Mouse (Mus musculus): ENCODE measurements around the gene Selenon. TPM values are rescaled to one million over a fixed set of nuclear protein-coding genes. Genes with fewer than 3 reads are reported as not detected.

Gene Selenon
- total RNA-seq, 2 experiments from 2014 or later = 6.3 to 25.4 TPM

- ATAC-seq (ENCODE audit: poor library complexity, severe bottlenecking) = peak; percentile 78
Observed at GRCm38 (mm10) chr4:134548169-134548938, 3.6 kb downstream of the Selenon start.

- ATAC-seq (ENCODE audit: poor library complexity, severe bottlenecking) = peak; percentile 33
Observed at GRCm38 (mm10) chr4:134546814-134547705, 4.9 kb downstream of the Selenon start.

- peak; percentile 56 for ATAC-seq (ENCODE audit: poor library complexity, severe bottlenecking)
Observed at GRCm38 (mm10) chr4:134543261-134543660, 8.7 kb downstream of the Selenon start.

DNA sequence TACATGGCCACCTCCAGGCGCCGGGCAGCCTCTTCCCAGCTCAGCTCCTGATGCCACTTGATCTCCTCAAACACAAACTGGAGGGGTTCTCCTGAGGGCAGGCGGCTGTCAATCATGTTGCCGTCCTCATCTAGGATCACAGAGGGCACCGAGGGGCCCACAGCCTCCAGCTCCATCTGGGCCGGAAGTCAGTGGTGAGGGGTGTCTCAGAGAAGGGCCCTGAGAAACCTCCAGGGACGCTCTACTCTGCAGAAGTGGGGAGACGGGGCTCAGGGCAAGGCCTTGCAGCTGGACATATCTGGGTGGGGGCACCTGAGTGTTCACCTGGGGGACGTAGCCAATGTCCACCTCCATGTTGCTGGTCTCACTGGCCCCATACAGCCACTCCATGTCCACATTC, 9.2 kb downstream of the Selenon start:
- no peak for ATAC-seq (ENCODE audit: poor library complexity, severe bottlenecking)

- no peak for ATAC-seq (ENCODE audit: poor library complexity, severe bottlenecking)
Observed at GRCm38 (mm10) chr4:134538997-134539580, 12.9 kb downstream of the Selenon start.

DNA sequence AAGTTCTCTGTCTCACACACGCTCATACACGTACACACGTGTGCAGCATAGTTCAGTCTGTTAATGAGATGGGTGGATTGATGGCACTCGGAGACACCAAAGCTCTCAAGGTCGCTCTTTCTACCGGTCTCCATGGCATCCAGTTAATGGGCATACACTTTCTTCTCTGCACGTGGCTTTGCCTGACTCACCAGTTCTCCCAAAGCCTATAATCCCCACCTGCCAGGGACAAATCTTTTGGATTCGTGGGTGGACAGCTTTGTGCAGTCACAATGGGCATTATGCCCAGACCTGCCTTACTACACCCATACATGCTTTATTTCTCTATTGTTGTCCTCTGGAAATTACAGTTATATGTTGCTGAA, 16.2 kb downstream of the Selenon start:
- no peak for ATAC-seq (ENCODE audit: poor library complexity, severe bottlenecking)

DNA sequence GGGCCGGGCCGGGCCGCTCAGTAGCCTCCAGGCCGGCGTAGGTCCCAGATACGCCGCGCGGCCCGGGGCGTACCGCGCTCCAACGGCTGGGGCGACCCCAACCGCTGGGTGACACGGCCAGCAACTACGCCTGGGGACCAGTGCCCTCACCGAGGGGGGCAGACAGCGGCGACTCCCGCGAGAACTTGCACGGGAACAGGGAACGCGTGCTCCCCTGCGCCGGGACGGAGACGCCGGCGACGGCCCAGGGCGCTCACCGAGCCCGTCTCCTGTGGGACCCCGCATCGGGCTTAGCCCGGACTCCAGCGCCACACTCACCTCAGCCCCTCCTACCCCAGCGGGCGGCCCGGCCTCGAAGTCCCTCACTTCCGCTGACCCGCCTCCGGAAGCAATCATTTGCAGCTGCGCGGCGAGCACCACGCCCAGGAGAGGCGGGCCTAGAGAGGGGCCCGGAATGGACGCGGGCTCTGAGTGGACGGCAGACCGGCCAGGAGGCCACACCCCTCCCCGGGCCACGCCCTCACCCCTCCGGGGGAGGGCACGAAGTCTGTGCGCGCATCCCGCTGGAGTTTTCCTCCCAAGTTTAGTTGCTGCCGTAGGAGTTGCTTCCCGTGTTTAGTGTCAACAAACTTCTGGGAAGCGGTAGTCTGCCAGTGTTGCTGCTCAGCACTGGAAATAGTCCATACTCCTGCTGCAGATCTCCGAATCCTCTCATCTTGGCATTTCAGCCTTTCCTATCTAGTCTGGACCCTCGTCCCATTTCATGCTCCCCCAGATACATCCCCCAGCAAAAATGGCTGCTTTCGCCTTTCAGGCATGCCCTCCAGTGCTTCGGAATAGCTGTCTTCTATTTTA, 16.8 kb downstream of the Selenon start, which contains the start of gene Mtfr1l:
Gene Mtfr1l (minus strand): TSS at position 456 of the 855 bp plus-strand sequence.
- peak; percentile 97 for ATAC-seq (ENCODE audit: poor library complexity, severe bottlenecking)

DNA sequence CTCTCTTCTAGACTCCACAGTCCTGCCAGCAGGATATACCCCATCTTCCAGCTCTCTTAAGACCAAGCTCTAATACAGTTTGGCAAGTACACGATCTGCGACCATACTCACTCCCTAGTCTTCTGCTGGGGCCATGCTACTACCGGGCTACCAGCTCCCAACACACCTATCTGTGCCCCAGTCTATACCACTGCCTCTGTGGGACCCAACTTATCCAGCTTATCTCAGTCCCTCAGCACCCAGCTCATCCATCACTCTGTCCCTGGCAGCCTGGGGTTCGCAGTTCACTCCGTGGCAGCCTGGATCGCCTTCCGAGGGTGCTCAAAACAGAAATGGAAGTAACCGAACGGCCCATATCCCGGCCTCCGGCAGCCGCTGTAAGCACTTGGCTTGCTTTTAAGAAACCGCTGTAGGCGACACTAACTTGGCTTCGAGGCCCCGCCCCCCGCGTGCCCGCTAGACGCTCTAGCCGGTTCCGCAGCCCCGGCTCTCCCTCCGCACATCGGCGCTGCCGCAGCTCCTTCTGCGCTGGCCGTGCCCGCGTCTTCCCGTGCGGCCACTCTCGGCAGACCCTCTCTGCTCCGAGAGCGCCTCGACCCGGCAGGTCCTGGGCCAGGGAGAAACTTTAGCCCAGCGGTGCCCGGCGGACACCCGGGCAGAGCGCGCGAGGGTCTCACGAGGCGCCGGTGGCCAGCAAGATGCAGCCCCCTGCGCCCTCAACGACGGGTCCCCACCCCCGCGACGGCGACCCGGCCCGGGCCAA, 17.7 kb downstream of the Selenon start:
- peak; percentile 56 for ATAC-seq (ENCODE audit: poor library complexity, severe bottlenecking)

GRCm38 (mm10) chr4:134533421-134533820, 18.5 kb downstream of the Selenon start:
- ATAC-seq (ENCODE audit: poor library complexity, severe bottlenecking) = no peak

GRCm38 (mm10) chr4:134532928-134533327, 19.0 kb downstream of the Selenon start:
- ATAC-seq (ENCODE audit: poor library complexity, severe bottlenecking) = no peak

DNA sequence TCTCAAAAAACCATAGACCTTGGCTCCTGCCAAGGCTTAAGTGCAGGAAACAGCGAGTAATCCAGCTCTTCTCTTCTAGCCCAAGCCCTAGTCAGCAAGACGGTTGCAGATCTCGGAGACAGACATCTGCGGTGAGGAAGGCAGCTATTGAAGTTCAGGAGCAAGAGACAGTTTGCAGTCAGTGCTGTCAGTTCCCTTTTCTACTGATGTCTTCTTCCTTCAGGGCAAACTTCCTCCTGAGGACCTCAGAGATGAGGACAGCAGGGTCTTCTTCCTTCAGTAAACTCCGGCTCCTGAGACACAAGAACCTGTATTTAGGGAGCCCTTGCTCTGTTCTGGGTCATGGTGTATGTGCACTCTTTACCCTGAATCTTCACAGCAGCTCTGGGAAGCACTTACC, 25.7 kb downstream of the Selenon start:
- peak; percentile 84 for ATAC-seq (ENCODE audit: poor library complexity, severe bottlenecking)

GRCm38 (mm10) chr4:134525806-134526205, 26.2 kb downstream of the Selenon start:
- peak; percentile 45 for ATAC-seq (ENCODE audit: poor library complexity, severe bottlenecking)

GRCm38 (mm10) chr4:134523447-134523846, 28.5 kb downstream of the Selenon start:
- ATAC-seq (ENCODE audit: poor library complexity, severe bottlenecking) = no peak

DNA sequence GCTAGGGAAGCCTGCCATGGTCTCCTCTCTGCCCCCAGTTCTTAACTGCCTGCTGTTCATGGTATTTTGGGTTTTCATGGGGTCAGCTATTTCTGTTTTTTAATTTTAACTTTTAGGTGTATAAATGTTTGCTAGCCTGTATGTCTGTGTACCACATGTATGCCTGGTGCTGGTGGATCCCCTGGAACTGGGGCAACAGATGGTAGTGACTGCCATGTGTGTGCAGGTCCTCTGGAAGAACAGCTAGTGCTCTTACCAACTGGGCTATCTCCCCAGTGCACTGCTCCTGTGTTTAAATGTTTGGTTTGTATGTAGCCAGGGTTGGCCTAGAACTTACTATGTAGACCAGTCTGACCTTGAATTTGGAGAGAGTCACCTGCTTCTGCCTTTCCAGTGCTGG, 32.7 kb downstream of the Selenon start:
- ATAC-seq (ENCODE audit: poor library complexity, severe bottlenecking) = no peak

- no peak for ATAC-seq (ENCODE audit: poor library complexity, severe bottlenecking)
Observed at GRCm38 (mm10) chr4:134518541-134518940, 33.4 kb downstream of the Selenon start.

DNA sequence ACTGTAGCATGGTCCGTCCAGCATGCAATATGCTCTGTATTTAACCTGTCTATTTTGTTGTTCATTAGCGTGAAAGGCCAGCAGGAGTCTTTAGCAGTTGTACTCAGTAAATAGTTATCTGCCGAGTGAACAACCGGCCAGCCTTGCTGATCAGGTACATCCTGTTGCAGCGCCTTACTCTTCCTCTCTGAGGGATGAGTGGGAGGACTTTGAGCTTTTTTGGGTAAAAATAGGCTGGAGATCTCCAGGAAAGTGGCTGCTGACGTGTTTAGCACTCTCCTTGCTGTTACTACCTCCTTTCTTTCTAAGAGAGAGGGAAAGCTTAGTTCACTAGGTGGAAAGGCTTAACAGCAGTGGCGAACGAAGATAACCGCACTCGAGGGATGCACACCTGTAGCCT, 34.2 kb downstream of the Selenon start:
- ATAC-seq (ENCODE audit: poor library complexity, severe bottlenecking) = no peak

- ATAC-seq (ENCODE audit: poor library complexity, severe bottlenecking) = no peak
Observed at GRCm38 (mm10) chr4:134516981-134517380, 35.0 kb downstream of the Selenon start.

DNA sequence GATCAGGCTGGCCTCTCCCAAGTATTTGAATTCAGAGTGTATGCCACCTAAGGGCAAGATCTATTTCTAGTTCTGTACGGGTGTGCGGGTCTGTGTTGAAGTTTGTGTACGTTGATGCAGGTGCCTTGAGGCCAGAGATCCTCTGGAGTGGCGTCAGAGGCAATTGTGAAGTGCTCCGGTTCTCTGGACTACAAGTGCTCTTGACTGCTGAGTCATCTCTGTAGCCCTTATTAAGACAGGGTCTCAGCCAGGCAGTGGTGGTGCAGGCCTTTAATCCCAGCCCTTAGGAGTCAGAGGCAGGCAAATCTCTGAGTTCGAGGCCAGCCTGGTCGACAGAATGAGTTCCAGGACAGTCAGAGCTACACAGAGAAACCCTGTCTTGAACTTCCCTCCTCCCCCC, 36.4 kb downstream of the Selenon start:
- ATAC-seq (ENCODE audit: poor library complexity, severe bottlenecking) = no peak

DNA sequence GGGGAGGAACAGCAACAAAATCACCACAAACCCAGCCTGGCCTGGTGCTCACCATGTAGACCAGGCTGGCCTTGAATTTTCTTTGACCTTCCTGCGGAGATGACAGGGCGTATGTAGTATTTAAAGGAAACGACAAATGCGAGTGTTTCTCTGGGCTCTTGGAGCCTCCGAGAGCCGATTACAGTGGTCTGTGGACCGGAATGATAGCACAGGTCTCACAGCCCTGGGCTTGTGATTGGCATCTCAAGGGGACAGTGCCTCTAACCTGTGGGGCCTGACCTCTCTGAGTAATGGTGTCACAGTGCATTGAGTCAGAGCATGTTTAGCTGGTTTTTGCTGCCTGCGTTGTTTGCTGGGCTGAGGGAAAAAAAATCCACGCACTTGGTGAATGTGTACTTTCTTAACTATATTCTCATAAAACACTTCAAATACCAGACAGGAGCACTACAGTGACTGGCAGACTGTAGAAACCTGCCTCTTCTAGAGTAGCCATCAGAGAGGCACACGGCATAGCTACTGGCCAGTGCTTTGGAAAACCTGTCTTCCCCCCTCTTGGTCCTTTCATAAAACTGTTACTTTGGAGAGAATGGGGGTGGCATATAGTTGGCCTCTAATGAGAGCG, 37.5 kb downstream of the Selenon start:
- no peak for ATAC-seq (ENCODE audit: poor library complexity, severe bottlenecking)
